Mouse (Mus musculus) ES-E14 (cell line): ENCODE results near the gene Upf2. TPM values are rescaled to one million over a fixed set of nuclear protein-coding genes. Genes with fewer than 3 reads are reported as not detected.
"Not testable (repeated sequence)": the region's sequence is repeated elsewhere in the genome, so short reads cannot be mapped to it uniquely, and the experiment has no call there.

Experiments
- DNase-seq: peaks from one replicate; pipeline ENCODE4 v3.0.0-alpha.2; 2013; ENCODE audit warnings: low read depth, low spot score
- H3K27ac ChIP-seq: 2 replicates; pipeline ENCODE4 v1.5.1; 2012; ENCODE audit warnings: low read depth, mild to moderate bottlenecking, low read length, moderate library complexity, mixed read lengths; ENCODE audit not compliant: poor library complexity, insufficient read depth, severe bottlenecking
- H3K36me3 ChIP-seq: 2 replicates; pipeline ENCODE4 v1.6.1; 2012; ENCODE audit warnings: mild to moderate bottlenecking, low read length, moderate library complexity, mixed read lengths; ENCODE audit not compliant: control insufficient read depth, poor library complexity, insufficient read depth, severe bottlenecking
- H3K4me1 ChIP-seq, 2 experiments: fragments of 150-350 bp in 1 of 2; sonication (generic) in 1 of 2; 2 replicates each; pipeline ENCODE4 v1.6.1; 2012; ENCODE audit warnings: low read length in 2 of 2, mild to moderate bottlenecking in 1 of 2, mixed read lengths in 1 of 2; ENCODE audit not compliant: control insufficient read depth in 2 of 2, insufficient read depth in 2 of 2, poor library complexity in 1 of 2
- H3K4me3 ChIP-seq, 2 experiments: fragments of 150-350 bp in 1 of 2; sonication (generic) in 1 of 2; 2 replicates each; pipeline ENCODE4 v1.5.1; 2012; ENCODE audit warnings: low read length in 2 of 2, low read depth in 1 of 2, mild to moderate bottlenecking in 1 of 2, mixed read lengths in 1 of 2; ENCODE audit not compliant: insufficient read depth in 1 of 2, poor library complexity in 1 of 2, severe bottlenecking in 1 of 2
- H3K9ac ChIP-seq: 2 replicates; pipeline ENCODE4 v1.6.1; 2012; ENCODE audit warnings: low read depth, mild to moderate bottlenecking, low read length, mixed read lengths; ENCODE audit not compliant: poor library complexity, insufficient read depth, severe bottlenecking
- H3K9me3 ChIP-seq: fragments of 150-350 bp; sonication (generic); 2 replicates; pipeline ENCODE4 v1.6.1; 2012; ENCODE audit warnings: low read depth, mild to moderate bottlenecking, low read length; ENCODE audit not compliant: control insufficient read depth, insufficient read depth
- CHD2 ChIP-seq: IDR thresholded peaks from 2 replicates; pipeline ENCODE4 v1.6.1; 2014; ENCODE audit warnings: mild to moderate bottlenecking, low read depth, low read length, inconsistent platforms
- HCFC1 ChIP-seq: IDR thresholded peaks from 2 replicates; pipeline ENCODE4 v1.6.1; 2012; ENCODE audit warnings: low read length, inconsistent platforms, borderline replicate concordance; ENCODE audit not compliant: insufficient read depth
- MAFK ChIP-seq: IDR thresholded peaks from 2 replicates; pipeline ENCODE4 v1.6.1; 2014; ENCODE audit warnings: mild to moderate bottlenecking, low read depth, low read length, inconsistent platforms; ENCODE audit not compliant: insufficient read depth
- ZC3H11A ChIP-seq: IDR thresholded peaks from 2 replicates; pipeline ENCODE4 v1.6.1; 2012; ENCODE audit warnings: low read depth, mild to moderate bottlenecking, inconsistent platforms, low read length, borderline replicate concordance
- ZNF384 ChIP-seq: IDR thresholded peaks from 2 replicates; pipeline ENCODE4 v1.6.1; 2012; ENCODE audit warnings: low read depth, low read length, inconsistent platforms
- in situ Hi-C, 2 experiments: fragments of 600-800 bp; cut with MboI; formaldehyde crosslinking; loops; one replicate each; pipeline ENCODE4 v1.15.1; 2025; ENCODE audit warnings: low sequenced_read_pairs in 2 of 2, inconsistent platforms in 1 of 2; ENCODE audit not compliant: unreplicated experiment in 2 of 2
- total RNA-seq: library from RNA; depleted of rRNA; stranded (reverse); fragments of 300-350 nt; gene quantifications from 2 replicates; pipeline ENCODE4 v1.2.3, GENCODE M21; 2012

The Upf2 gene
- total RNA-seq, 1 experiment, result 18.6 TPM

GRCm38 (mm10) chr2:5946876-5947275 is 4.4 kb upstream of the Upf2 start:
- no peaks in the 10 kb centered on the region for H3K36me3 ChIP-seq
- H3K9ac ChIP-seq, result no peak overlapping the region
- DNase-seq, result no peak
- H3K27ac ChIP-seq, result peak overlapping the region; percentile 49
- in situ Hi-C loops, result no loop called here
- TF ChIP-seq CHD2 (no peak), ZC3H11A (no peak), ZNF384 (no peak), HCFC1 (no peak), MAFK (no peak)
- H3K9me3 ChIP-seq, result no peaks in the 10 kb centered on the region
- H3K4me3 ChIP-seq, result peak overlapping the region; percentile 32 to 52; a peak in 3 of 4 replicates
- peaks cover 0 to 7% of the 10 kb centered on the region in 2 experiments; a peak in 2 of 4 replicates for H3K4me1 ChIP-seq

DNA sequence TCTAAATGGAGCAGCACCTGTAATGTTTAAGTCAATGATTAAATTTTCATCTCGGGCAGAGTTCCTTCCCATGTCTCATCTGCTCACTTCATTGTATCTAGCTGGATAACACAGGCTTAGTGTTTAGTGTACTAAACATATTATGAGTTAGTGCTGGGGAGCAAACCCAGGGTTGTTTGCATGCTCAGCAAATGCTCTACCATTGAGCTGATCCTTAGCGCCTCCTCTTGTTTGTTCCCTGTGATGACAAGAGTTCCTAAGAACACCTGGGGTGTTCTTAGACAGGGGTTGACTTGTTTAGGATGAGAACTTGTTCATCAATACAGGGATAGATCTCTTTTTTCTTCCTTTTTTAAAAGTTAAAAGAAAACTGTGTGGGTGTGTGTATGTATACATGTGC is 2.3 kb upstream of the Upf2 start:
- no peaks in the 10 kb centered on the region; the same call in 1 of the 2 replicates for H3K36me3 ChIP-seq
- TF ChIP-seq MAFK (peak; percentile 63; the same call in 1 of the 2 replicates), ZC3H11A (no peak)
- DNase-seq, result no peak
- peak overlapping the region in 1 of 2 experiments; percentile 6; a peak in 1 of 4 replicates for H3K4me3 ChIP-seq
- in situ Hi-C loops, result no loop called here
- no peaks in the 10 kb centered on the region for H3K9me3 ChIP-seq
- H3K4me1 ChIP-seq, result peaks cover 0 to 4% of the 10 kb centered on the region in 2 experiments; a peak in 3 of 4 replicates
- H3K27ac ChIP-seq, result no peak overlapping the region
- no peak overlapping the region for H3K9ac ChIP-seq

DNA sequence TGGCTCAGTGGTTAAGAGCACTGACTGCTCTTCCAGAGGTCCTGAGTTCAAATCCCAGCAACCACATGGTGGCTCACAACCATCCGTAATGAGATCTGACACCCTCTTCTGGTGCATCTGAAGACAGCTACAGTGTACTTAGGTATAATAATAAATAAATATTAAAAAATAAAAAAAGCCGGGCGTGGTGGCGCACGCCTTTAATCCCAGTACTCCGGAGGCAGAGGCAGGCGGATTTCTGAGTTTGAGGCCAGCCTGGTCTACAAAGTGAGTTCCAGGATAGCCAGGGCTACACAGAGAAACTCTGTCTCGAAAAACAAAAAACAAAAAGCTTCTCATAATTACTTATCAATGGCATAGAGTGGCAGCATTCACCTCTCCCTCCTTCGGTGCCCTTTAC is 1.4 kb upstream of the Upf2 start:
- H3K36me3 ChIP-seq, H3K27ac ChIP-seq, DNase-seq, in situ Hi-C loops, H3K9me3 ChIP-seq, H3K4me1 ChIP-seq: not testable (repeated sequence)
- Histone ChIP-seq H3K4me3 (peak overlapping the region; percentile 72 to 85), H3K9ac (peak overlapping the region; percentile 81; the same call in 1 of the 2 replicates)

DNA sequence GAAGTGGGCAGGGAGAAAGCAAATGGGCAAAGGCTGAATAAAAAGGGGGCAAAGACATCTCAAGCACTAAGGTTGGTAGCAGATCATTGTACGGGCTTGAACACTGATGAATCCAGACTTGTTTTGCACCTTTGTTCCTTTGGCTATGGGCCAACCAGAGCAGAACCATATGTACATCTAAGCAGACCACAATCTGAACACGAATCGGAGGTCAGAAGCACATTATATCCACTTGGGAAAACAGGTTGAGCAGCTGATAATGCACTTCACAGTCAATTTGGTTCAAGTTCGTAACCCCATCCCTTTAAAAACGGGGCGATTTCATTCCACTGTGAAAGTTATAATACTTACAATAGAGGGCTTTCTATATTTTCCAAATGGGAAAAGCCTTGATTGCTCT is 964 bp upstream of the Upf2 start:
- Histone ChIP-seq H3K36me3 (no peaks in the 10 kb centered on the region; the same call in 1 of the 2 replicates), H3K9me3 (no peaks in the 10 kb centered on the region), H3K9ac (peak overlapping the region; percentile 81), H3K27ac (no peak overlapping the region; the same call in 1 of the 2 replicates), H3K4me1 (peaks cover 0 to 4% of the 10 kb centered on the region in 2 experiments; a peak in 3 of 4 replicates), H3K4me3 (peak overlapping the region; percentile 72 to 85)
- TF ChIP-seq ZNF384, result no peak
- DNase-seq, result no peak
- in situ Hi-C loops, result no loop called here

DNA sequence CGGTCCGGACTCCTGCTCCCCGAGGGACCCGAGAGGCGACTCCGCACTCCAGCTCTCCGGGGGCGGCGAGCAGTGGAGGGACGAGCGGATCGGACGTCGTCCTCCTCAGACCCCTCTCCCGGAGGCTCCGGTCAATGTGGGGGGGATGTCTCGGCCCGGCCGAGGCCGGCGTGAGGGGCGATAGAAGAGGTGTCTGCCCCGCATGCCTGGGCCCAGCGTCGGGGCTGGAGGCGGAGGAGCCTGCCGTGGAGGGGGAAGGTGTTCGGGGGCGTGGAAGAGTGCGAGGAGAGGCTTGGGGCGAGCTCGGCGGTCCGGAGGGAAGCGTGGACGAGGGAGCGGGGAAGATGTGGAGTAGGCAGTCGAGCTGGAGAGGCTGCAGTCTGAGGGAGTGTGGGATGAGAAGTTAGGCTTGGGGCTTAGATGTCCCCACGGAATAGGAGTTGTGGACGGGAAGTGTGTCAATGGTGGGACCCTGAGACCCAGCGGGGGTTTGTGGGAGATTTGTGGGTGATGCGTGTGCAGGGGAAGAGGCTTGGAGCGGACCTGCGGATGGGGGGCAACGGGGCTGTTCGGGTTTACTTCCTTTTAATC is 447 bp downstream of the Upf2 start:
- no peak for TF ChIP-seq MAFK
- no peak; the same call in 1 of the 2 replicates for TF ChIP-seq HCFC1
- no peak for TF ChIP-seq ZNF384
- no peak for TF ChIP-seq CHD2
- TF ChIP-seq ZC3H11A, result no peak
- in situ Hi-C loops, result no loop called here
- Histone ChIP-seq H3K36me3 (no peaks in the 10 kb centered on the region; the same call in 1 of the 2 replicates), H3K9me3 (no peaks in the 10 kb centered on the region), H3K4me1 (peaks cover 0 to 2% of the 10 kb centered on the region in 2 experiments; a peak in 2 of 4 replicates), H3K4me3 (peak overlapping the region; percentile 53 to 91), H3K9ac (peak overlapping the region; percentile 89), H3K27ac (peak overlapping the region; percentile 68)
- DNase-seq, result no peak
